Mouse (Mus musculus): ENCODE measurements around the gene Olfr93. TPM values are rescaled to one million over a fixed set of nuclear protein-coding genes. Genes with fewer than 3 reads are reported as not detected.

Gene Olfr93
- not detected in 2 replicates for polyA plus RNA-seq (2012; rRNA removed)

DNA sequence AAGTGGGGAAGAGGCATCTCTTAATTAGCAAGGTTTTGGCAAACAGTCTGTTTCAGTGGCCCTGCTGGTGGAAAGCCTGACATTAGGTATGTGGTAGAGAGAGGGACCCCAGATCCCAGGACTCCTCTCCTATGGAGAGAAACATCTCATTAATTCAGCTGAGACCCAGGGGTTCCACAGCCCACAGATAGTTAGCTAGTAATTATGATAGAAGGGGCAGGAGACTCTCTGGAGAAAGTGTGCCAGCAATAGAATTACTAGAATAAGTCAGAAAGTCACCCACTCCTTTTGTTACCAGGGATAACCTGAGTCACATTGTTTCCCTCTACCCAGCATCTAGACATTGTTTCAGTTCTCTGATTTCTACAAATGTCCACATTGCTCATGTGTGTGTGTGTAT lies at the start of gene Olfr93:
Gene Olfr93 (minus strand): TSS at position 101 of the 400 bp plus-strand sequence.
- no peak within 1 kb of the TSS for H3K4me3 ChIP-seq (ENCODE audit: insufficient read depth, low read length)
- H3K27ac ChIP-seq (ENCODE audit: insufficient read depth, low read length): no peak within 1 kb of the TSS
- H3K4me1 ChIP-seq (ENCODE audit: control insufficient read depth, insufficient read depth, low read length): no peaks in the 10 kb centered on the region
- TF ChIP-seq CTCF (IDR thresholded peaks at IDR 0.05; ENCODE audit: extremely low read depth, insufficient read depth, low read length): no peak
- no peak for TF ChIP-seq POLR2A (IDR thresholded peaks at IDR 0.05; ENCODE audit: extremely low read depth, insufficient read depth, low read length)

GRCm38 (mm10) chr17:37203917-37204236 lies 42.6 kb upstream of the Olfr93 start:
- Histone ChIP-seq H3K4me1 (ENCODE audit: control insufficient read depth, insufficient read depth, low read length) (no peaks in the 10 kb centered on the region), H3K4me3 (ENCODE audit: insufficient read depth, low read length) (no peak overlapping the region), H3K27ac (ENCODE audit: insufficient read depth, low read length) (no peak overlapping the region)
- no peak for TF ChIP-seq POLR2A (IDR thresholded peaks at IDR 0.05; ENCODE audit: extremely low read depth, insufficient read depth, low read length)
- no peak for TF ChIP-seq CTCF (IDR thresholded peaks at IDR 0.05; ENCODE audit: extremely low read depth, insufficient read depth, low read length)

- Histone ChIP-seq H3K27ac (ENCODE audit: insufficient read depth, low read length) (no peak overlapping the region), H3K4me1 (ENCODE audit: control insufficient read depth, insufficient read depth, low read length) (no peaks in the 10 kb centered on the region), H3K4me3 (ENCODE audit: insufficient read depth, low read length) (no peak overlapping the region)
- TF ChIP-seq POLR2A (IDR thresholded peaks at IDR 0.05; ENCODE audit: extremely low read depth, insufficient read depth, low read length) (no peak), CTCF (IDR thresholded peaks at IDR 0.05; ENCODE audit: extremely low read depth, insufficient read depth, low read length) (peak; percentile 100)
Measured at GRCm38 (mm10) chr17:37203206-37203916, 42.1 kb upstream of the Olfr93 start.

- TF ChIP-seq POLR2A (IDR thresholded peaks at IDR 0.05; ENCODE audit: extremely low read depth, insufficient read depth, low read length) (no peak), CTCF (IDR thresholded peaks at IDR 0.05; ENCODE audit: extremely low read depth, insufficient read depth, low read length) (no peak)
- Histone ChIP-seq H3K27ac (ENCODE audit: insufficient read depth, low read length) (no peak within 1 kb of the TSS), H3K4me1 (ENCODE audit: control insufficient read depth, insufficient read depth, low read length) (no peaks in the 10 kb centered on the region), H3K4me3 (ENCODE audit: insufficient read depth, low read length) (no peak within 1 kb of the TSS)
Measured at GRCm38 (mm10) chr17:37200894-37201293, 39.6 kb upstream of the Olfr93 start, which contains the start of gene Olfr94. TSS of gene Olfr94 (minus strand) at chr17:37200994.

- no peak overlapping the region for H3K27ac ChIP-seq (ENCODE audit: insufficient read depth, low read length)
- peak overlapping the region; percentile 45 for H3K4me3 ChIP-seq (ENCODE audit: insufficient read depth, low read length)
- no peaks in the 10 kb centered on the region for H3K4me1 ChIP-seq (ENCODE audit: control insufficient read depth, insufficient read depth, low read length)
- TF ChIP-seq POLR2A (IDR thresholded peaks at IDR 0.05; ENCODE audit: extremely low read depth, insufficient read depth, low read length) (no peak), CTCF (IDR thresholded peaks at IDR 0.05; ENCODE audit: extremely low read depth, insufficient read depth, low read length) (no peak)
Measured at GRCm38 (mm10) chr17:37196845-37197724, 35.8 kb upstream of the Olfr93 start.

DNA sequence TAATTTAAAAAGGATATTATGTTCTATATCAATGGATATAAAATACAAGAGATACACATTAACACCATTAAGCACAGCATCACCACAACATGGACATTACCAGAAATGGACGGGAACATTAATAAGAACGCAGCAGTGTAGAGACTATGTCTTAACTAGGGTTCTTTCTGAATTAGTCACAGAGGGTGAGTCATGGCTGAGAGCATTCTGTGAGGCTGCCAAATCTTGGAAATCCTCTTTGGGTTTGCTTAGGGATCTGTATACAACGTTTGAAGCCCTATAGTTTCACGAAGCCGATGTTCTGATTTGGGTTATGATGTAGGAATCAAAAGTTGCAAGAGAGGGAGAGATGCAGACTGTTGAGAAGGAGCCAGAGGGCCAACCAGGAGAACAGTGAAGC lies 33.5 kb upstream of the Olfr93 start:
- H3K4me1 ChIP-seq (ENCODE audit: control insufficient read depth, insufficient read depth, low read length): no peaks in the 10 kb centered on the region
- no peak for TF ChIP-seq POLR2A (IDR thresholded peaks at IDR 0.05; ENCODE audit: extremely low read depth, insufficient read depth, low read length)
- no peak for TF ChIP-seq CTCF (IDR thresholded peaks at IDR 0.05; ENCODE audit: extremely low read depth, insufficient read depth, low read length)

DNA sequence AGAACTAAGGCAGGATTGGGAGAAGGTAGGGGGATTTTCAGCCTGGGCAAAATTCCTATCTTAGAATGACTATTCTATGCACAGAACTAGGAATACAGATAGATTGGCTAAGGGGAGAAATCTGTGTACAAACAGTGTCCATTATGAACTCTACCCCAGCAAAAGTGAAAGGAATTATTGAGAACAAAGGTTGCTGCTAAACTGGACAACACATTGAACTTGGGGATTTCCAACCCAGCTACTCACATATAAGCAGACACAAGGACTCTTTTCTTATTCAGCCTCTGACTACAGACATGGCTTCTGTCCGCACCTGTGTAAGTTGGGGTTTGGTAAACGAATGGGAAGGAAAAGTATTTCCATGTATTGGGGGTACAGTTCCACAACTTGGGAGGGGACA lies 32.4 kb upstream of the Olfr93 start, which contains the start of gene Ubd:
Gene Ubd (plus strand): TSS at position 237 of the 400 bp plus-strand sequence.
- no peak for TF ChIP-seq CTCF (IDR thresholded peaks at IDR 0.05; ENCODE audit: extremely low read depth, insufficient read depth, low read length)
- TF ChIP-seq POLR2A (IDR thresholded peaks at IDR 0.05; ENCODE audit: extremely low read depth, insufficient read depth, low read length): no peak
- Histone ChIP-seq H3K4me3 (ENCODE audit: insufficient read depth, low read length) (no peak within 1 kb of the TSS), H3K4me1 (ENCODE audit: control insufficient read depth, insufficient read depth, low read length) (no peaks in the 10 kb centered on the region)

More for the DNA sequence above, 33.5 kb upstream of the Olfr93 start:
- no peak overlapping the region for H3K27ac ChIP-seq (ENCODE audit: insufficient read depth, low read length)
- no peak overlapping the region for H3K4me3 ChIP-seq (ENCODE audit: insufficient read depth, low read length)

DNA sequence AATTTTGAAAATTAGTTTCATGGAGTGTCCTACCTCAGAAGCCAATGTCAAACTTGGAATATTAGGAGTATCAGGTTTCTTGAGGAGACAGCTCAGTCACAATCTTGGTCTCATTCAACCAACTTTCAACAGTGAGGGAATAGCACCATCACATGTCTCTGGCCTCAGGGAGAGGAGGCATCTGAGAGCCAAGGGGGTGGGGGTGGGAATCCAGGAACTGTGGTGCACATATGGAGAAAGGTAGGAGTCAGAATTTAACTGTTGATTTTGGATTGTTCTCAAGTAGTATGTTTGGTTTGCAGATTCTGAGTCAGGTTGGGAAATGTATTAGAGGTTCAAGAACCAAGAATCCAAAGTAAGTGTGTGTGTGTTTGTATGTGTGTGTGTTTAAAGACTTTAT lies 31.7 kb upstream of the Olfr93 start:
- no peaks in the 10 kb centered on the region for H3K4me1 ChIP-seq (ENCODE audit: control insufficient read depth, insufficient read depth, low read length)
- H3K4me3 ChIP-seq (ENCODE audit: insufficient read depth, low read length): no peak overlapping the region
- H3K27ac ChIP-seq (ENCODE audit: insufficient read depth, low read length): no peak overlapping the region
- TF ChIP-seq POLR2A (IDR thresholded peaks at IDR 0.05; ENCODE audit: extremely low read depth, insufficient read depth, low read length): no peak
- no peak for TF ChIP-seq CTCF (IDR thresholded peaks at IDR 0.05; ENCODE audit: extremely low read depth, insufficient read depth, low read length)

More for the DNA sequence above, 32.4 kb upstream of the Olfr93 start, which contains the start of gene Ubd:
- H3K27ac ChIP-seq (ENCODE audit: insufficient read depth, low read length): no peak within 1 kb of the TSS

DNA sequence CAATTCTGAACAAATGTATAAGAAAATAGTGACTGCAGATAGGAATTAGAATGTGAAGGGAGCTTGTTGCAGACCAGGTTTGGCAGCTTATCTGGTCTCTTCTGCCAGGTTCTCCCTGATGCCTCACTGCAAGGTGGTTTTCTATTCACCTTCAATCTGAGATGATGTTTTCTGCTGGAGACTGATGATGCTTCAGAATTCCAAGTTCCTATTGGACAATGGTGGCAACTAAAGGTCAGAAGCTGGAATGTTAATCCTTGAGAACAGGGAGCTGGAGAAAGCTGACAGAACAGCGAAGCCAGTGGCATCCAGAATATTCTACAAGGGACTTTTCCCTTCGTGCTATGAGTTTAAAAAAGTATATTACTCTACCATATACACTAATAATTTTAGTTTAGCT lies 29.4 kb upstream of the Olfr93 start:
- H3K4me3 ChIP-seq (ENCODE audit: insufficient read depth, low read length): no peak overlapping the region
- no peak overlapping the region for H3K27ac ChIP-seq (ENCODE audit: insufficient read depth, low read length)
- no peaks in the 10 kb centered on the region for H3K4me1 ChIP-seq (ENCODE audit: control insufficient read depth, insufficient read depth, low read length)
- no peak for TF ChIP-seq POLR2A (IDR thresholded peaks at IDR 0.05; ENCODE audit: extremely low read depth, insufficient read depth, low read length)
- TF ChIP-seq CTCF (IDR thresholded peaks at IDR 0.05; ENCODE audit: extremely low read depth, insufficient read depth, low read length): no peak

Data from cortical plate, adult 2 months (tissue).